Mouse (Mus musculus) liver, embryonic 13.5 days (tissue): Measurements from ENCODE around the gene Pacrg. TPM values are rescaled to one million over a fixed set of nuclear protein-coding genes. Genes with fewer than 3 reads are reported as not detected.

Source experiments
- ATAC-seq: fragments of 200-750 bp; cut with Nextera tagmentation; 2 replicates; pipeline ENCODE4 v1.8.0; 2017; ENCODE audit warnings: low read depth, mild to moderate bottlenecking, moderate number of reproducible peaks, moderate library complexity
- DNase-seq: peaks from one replicate; pipeline ENCODE4 v3.0.0; 2022
- H3K27ac ChIP-seq: fragments of 300-500 bp; sonication (generic); 2 replicates; pipeline ENCODE4 v1.5.1; 2015; ENCODE audit warnings: moderate library complexity, mild to moderate bottlenecking, inconsistent platforms
- H3K27me3 ChIP-seq: fragments of 300-500 bp; sonication (generic); 2 replicates; pipeline ENCODE4 v1.6.1; 2015; ENCODE audit warnings: mild to moderate bottlenecking, inconsistent platforms
- H3K36me3 ChIP-seq: fragments of 300-500 bp; sonication (generic); 2 replicates; pipeline ENCODE4 v1.6.1; 2015; ENCODE audit warnings: mild to moderate bottlenecking, inconsistent platforms
- H3K4me1 ChIP-seq: fragments of 300-500 bp; sonication (generic); replicated peaks from 2 replicates; pipeline ENCODE4 v1.6.1; 2015; ENCODE audit warnings: inconsistent platforms
- H3K4me2 ChIP-seq: fragments of 300-500 bp; sonication (generic); 2 replicates; pipeline ENCODE4 v1.6.1; 2015; ENCODE audit warnings: inconsistent platforms, mild to moderate bottlenecking, moderate library complexity
- H3K4me3 ChIP-seq: fragments of 300-500 bp; sonication (generic); replicated peaks from 2 replicates; pipeline ENCODE4 v1.5.1; 2015; ENCODE audit warnings: mild to moderate bottlenecking, inconsistent platforms
- H3K9ac ChIP-seq: fragments of 300-500 bp; sonication (generic); 2 replicates; pipeline ENCODE4 v1.6.1; 2015; ENCODE audit warnings: mild to moderate bottlenecking, inconsistent platforms
- H3K9me3 ChIP-seq: fragments of 300-500 bp; sonication (generic); replicated peaks from 2 replicates; pipeline ENCODE4 v1.6.1; 2016; ENCODE audit warnings: inconsistent platforms
- WGBS: fragments of 180-500 bp; shearing (Covaris S2); methylation state at CpG from one replicate; pipeline ENCODE4 v1.1.7; 2015; ENCODE audit not compliant: insufficient replicate concordance; 5-methylcytosine and 5-hydroxymethylcytosine counted together
- polyA plus RNA-seq: library from polyadenylated mRNA; unstranded; fragments of >200 nt; fragmentation: Nextera tagmentation; extraction: Ambion mirVana; gene quantifications from 2 replicates; pipeline ENCODE4 v1.2.1, GENCODE M21; 2015

The Pacrg gene
- polyA plus RNA-seq, 1 experiment from 2014 or later: 0.07 TPM

DNA sequence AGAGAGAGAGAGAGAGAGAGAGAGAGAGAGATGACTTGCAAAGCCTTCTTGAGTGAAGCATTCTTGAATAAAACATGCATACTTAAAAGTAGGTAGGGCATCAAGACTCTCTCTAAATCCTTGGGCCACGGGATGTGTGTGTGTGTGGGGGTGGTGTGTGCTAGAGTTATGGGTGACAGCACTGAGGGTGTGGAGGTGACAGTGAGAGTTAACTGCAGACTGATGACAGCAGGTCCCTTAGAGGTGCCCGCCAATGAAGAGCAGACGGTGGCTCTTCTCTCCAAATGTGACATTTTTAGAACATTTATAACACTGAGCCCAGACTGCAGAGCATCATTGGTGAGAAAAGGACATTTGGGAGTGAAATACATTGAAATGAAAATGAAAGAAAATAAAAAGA, 220.2 kb downstream of the Pacrg start:
- Histone ChIP-seq H3K27ac (no peak overlapping the region), H3K4me3 (no peak overlapping the region), H3K36me3 (no peaks in the 10 kb centered on the region), H3K4me1 (no peaks in the 10 kb centered on the region), H3K9ac (no peak overlapping the region), H3K4me2 (no peak overlapping the region), H3K9me3 (no peaks in the 10 kb centered on the region), H3K27me3 (no peaks in the 10 kb centered on the region)
- 55% methylated on average over 3 of the region's 3 CpGs for WGBS
- ATAC-seq (no peak), DNase-seq (no peak)

DNA sequence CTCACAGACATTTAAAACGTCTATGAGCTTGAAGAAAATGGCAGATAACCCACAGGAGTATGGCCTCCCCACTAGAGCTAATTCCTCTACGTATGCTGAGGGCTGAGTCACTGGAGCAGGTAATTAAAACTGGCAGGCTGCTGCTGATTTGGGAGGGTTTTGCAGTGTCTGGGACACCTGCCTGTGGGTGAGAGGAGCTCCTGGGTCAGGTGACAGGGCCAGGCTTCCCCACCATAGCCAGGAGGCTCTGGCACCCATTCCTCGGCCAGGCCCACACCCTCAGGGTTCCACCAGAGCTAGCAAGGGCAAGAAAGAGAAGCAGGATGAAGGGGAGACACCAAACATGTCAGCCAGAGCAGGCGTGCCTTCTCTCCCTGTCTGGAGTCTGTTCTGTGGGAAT, 222.5 kb downstream of the Pacrg start:
- no peaks in the 10 kb centered on the region for H3K36me3 ChIP-seq
- no peaks in the 10 kb centered on the region for H3K27me3 ChIP-seq
- H3K9ac ChIP-seq: no peak overlapping the region
- WGBS: 50% methylated on average over 4 of the region's 4 CpGs
- H3K4me2 ChIP-seq: no peak overlapping the region
- no peak for ATAC-seq
- no peak overlapping the region for H3K4me3 ChIP-seq
- no peak for DNase-seq
- no peaks in the 10 kb centered on the region for H3K4me1 ChIP-seq
- H3K27ac ChIP-seq: no peak overlapping the region
- H3K9me3 ChIP-seq: no peaks in the 10 kb centered on the region

DNA sequence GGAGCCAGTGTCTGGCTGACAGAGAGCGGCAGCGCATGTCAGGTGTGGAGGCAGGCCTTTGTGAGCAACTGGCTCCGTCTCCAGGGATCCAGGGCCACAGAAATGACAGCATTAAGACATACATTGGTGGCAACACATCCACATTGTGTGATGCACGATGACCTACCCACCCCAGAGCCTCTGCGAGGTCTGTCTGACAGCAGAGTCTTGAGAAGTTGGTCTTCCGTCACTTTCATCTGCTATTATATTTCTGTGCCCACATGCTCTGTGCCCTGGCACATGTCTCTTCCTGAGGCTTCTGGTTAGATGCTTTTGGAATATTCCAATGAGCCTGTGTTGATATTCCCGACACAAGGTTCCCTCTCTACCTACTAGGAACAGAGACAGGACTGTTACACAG, 224.5 kb downstream of the Pacrg start:
- 67% methylated on average over 7 of the region's 7 CpGs for WGBS
- ATAC-seq (no peak), DNase-seq (no peak)

DNA sequence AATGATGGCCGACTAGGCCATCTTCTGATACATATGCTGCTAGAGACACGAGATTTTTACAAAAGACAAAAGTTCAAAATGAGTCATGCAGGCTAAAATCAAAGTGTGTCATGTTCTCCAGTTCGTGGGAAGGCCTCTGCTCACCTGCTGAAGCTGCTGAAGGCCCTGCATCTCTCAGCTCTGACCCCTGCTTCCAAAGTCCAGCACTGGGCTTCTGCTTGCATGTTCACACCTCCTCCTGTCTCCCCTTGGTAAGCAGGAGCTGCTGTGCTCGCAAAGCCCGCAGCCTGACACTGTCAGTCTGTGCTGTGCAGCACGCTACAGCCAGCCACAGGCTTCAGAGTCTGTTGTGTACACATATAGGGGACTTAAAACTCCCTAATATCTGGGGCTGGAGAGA, 225.4 kb downstream of the Pacrg start:
- no peak overlapping the region for H3K27ac ChIP-seq
- DNase-seq (no peak), ATAC-seq (no peak)
- 59% methylated on average over 6 of the region's 6 CpGs for WGBS
- no peak overlapping the region for H3K4me3 ChIP-seq
- H3K4me2 ChIP-seq: no peak overlapping the region
- no peak overlapping the region for H3K9ac ChIP-seq
- no peaks in the 10 kb centered on the region for H3K4me1 ChIP-seq
- H3K27me3 ChIP-seq: no peaks in the 10 kb centered on the region
- H3K36me3 ChIP-seq: no peaks in the 10 kb centered on the region
- H3K9me3 ChIP-seq: no peaks in the 10 kb centered on the region

More for the DNA sequence above, 224.5 kb downstream of the Pacrg start:
- Histone ChIP-seq H3K4me1 (no peaks in the 10 kb centered on the region), H3K27ac (no peak overlapping the region), H3K9me3 (no peaks in the 10 kb centered on the region), H3K36me3 (no peaks in the 10 kb centered on the region), H3K9ac (no peak overlapping the region), H3K4me2 (no peak overlapping the region), H3K4me3 (no peak overlapping the region), H3K27me3 (no peaks in the 10 kb centered on the region)

DNA sequence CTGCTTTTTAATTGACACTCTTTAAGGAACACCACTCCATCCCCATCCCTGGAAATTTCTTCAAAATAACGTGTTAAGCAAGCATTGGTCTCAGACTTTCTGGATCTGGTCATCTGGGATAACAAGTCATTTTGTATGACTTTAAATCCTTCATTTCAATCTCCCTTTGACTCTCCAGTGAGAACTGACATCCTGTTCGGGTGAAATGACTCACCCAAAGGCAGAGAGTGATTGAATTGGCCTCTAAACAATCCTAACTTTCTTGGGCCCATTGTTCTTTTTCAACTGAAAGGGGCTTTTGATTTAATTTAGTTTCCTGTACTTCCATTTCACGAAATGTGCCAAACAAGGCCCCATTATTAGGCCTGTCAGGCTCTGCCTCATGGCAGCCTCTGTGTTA, 228.5 kb downstream of the Pacrg start:
- Histone ChIP-seq H3K4me1 (no peaks in the 10 kb centered on the region), H3K9ac (no peak overlapping the region), H3K4me2 (no peak overlapping the region), H3K27me3 (no peaks in the 10 kb centered on the region), H3K9me3 (no peaks in the 10 kb centered on the region), H3K4me3 (no peak overlapping the region), H3K27ac (no peak overlapping the region), H3K36me3 (no peaks in the 10 kb centered on the region)
- no peak for DNase-seq
- 36% methylated on average over 3 of the region's 3 CpGs for WGBS
- ATAC-seq: no peak

DNA sequence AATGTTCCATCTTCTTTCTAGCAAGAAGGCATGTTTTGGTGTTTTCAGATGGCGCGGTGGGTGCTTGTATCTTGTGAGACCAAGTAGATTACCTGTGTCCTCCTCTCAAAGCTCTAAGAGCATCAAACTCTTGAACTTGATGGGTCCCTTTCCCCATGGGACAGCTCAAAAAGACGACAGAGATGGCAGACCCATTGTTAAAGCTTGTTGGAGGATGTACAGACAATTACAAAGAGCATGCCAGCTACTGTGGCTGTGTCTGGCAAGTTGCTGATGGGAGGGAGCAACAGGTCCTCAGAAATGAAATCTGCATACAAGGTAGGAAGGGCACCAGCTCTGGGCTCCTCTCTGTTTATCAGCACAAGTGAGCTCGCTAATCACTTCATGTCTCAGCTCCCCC, 232.0 kb downstream of the Pacrg start:
- Histone ChIP-seq H3K9ac (no peak overlapping the region), H3K9me3 (no peaks in the 10 kb centered on the region), H3K27me3 (no peaks in the 10 kb centered on the region), H3K4me2 (no peak overlapping the region), H3K27ac (no peak overlapping the region), H3K4me1 (no peaks in the 10 kb centered on the region), H3K36me3 (no peaks in the 10 kb centered on the region), H3K4me3 (no peak overlapping the region)
- ATAC-seq (no peak), DNase-seq (no peak)
- WGBS: 56% methylated on average over 4 of the region's 4 CpGs

DNA sequence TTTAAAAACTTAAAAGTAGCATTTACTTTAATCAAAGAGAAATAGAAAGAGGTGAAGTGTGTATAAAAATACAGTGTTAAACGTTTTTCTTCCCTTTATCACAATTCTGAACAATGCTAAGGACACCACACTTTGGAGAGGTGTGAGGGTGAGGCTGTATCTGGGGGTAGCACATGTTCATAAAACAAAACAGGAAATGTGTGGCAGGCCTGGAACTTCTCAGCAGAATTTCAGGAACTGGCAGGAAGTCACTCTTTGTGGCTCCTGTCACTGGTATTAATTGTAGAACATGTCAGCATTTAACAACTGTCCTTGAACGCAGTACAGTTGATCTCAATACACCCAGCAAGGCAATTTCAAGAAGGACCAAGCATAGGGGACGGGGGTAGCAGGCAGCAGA, 234.0 kb downstream of the Pacrg start:
- Histone ChIP-seq H3K4me1 (no peaks in the 10 kb centered on the region), H3K9ac (no peak overlapping the region), H3K4me3 (no peak overlapping the region), H3K9me3 (no peaks in the 10 kb centered on the region), H3K36me3 (no peaks in the 10 kb centered on the region), H3K27ac (no peak overlapping the region), H3K4me2 (no peak overlapping the region), H3K27me3 (no peaks in the 10 kb centered on the region)
- ATAC-seq (no peak), DNase-seq (no peak)
- WGBS: 11% methylated on average over 3 of the region's 3 CpGs

DNA sequence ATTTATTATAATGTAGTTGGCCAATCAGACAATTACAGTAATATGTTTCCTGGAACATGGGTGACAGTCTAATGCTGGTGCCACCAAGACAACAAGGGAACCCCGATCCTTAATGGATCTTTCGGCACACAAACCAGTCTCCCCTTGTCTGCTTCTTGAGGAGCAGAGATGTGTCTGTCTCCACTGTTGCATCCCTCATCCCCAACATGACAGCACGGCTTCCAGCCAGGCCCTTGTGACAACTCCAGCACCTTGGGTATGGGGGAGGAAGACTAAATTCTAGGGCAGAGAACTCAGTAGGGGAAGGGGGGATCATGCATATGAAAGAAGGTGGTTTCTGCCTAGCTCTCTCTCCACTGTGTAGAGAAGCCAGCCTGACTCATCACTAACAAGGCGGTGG, 242.4 kb downstream of the Pacrg start:
- Histone ChIP-seq H3K4me1 (no peaks in the 10 kb centered on the region), H3K9ac (no peak overlapping the region), H3K36me3 (no peaks in the 10 kb centered on the region), H3K4me3 (no peak overlapping the region), H3K27me3 (no peaks in the 10 kb centered on the region), H3K27ac (no peak overlapping the region), H3K9me3 (no peaks in the 10 kb centered on the region), H3K4me2 (no peak overlapping the region)
- ATAC-seq (no peak), DNase-seq (no peak)
- 64% methylated on average over 4 of the region's 4 CpGs for WGBS

DNA sequence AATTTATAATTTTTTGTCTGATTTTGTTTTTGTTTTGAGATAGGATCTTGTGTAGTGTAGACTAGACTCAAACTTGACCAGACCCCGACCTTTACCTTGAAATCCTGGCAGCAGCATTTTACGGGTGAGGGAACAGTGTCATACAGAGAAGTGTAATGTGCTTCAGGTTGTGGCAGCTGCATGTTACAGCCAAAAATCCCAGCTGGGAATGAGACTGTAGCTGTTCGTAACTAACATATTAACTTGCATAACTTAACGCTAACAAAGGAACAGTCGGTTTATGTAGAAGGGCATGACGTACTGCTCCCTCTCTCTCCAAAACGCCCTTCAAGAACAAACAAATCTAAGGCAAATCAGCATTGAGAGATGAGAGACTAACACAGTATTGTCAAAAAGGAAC, 250.5 kb downstream of the Pacrg start:
- no peak overlapping the region for H3K4me3 ChIP-seq
- DNase-seq: no peak
- no peak overlapping the region for H3K27ac ChIP-seq

DNA sequence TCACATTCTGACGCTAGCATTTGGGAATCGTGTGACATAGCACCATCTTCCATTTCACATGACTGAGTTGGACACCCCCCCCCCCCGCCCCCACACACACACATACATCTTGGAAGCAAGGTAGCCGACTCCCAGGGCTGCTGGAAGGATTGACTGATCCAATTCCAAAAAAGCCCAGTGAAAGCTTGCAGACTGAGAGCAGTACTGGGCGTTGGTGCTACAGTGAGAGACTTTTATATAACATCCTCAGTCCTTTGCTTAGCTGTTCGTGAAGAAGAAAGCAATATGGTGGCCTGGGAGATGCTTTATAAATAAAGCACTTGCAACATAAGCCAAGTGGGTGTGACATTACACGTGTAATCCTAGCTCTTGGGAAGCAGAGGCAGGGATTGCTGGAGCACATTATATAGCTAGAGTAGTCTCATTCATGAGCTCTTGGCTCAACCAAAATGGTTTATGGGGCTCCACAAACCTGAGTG, 251.2 kb downstream of the Pacrg start:
- H3K4me3 ChIP-seq: no peak overlapping the region
- ATAC-seq (no peak), DNase-seq (no peak)
- no peak overlapping the region for H3K27ac ChIP-seq
- H3K4me2 ChIP-seq: no peak overlapping the region
- H3K9me3 ChIP-seq: no peaks in the 10 kb centered on the region
- WGBS: 62% methylated on average over 7 of the region's 7 CpGs
- no peaks in the 10 kb centered on the region for H3K4me1 ChIP-seq
- no peaks in the 10 kb centered on the region for H3K36me3 ChIP-seq
- no peaks in the 10 kb centered on the region for H3K27me3 ChIP-seq
- H3K9ac ChIP-seq: no peak overlapping the region

More for the DNA sequence above, 250.5 kb downstream of the Pacrg start:
- WGBS: 68% methylated on average over 7 of the region's 7 CpGs
- no peaks in the 10 kb centered on the region for H3K4me1 ChIP-seq
- H3K9me3 ChIP-seq: no peaks in the 10 kb centered on the region
- H3K4me2 ChIP-seq: no peak overlapping the region
- H3K9ac ChIP-seq: no peak overlapping the region
- ATAC-seq: no peak
- H3K36me3 ChIP-seq: no peaks in the 10 kb centered on the region
- no peaks in the 10 kb centered on the region for H3K27me3 ChIP-seq

DNA sequence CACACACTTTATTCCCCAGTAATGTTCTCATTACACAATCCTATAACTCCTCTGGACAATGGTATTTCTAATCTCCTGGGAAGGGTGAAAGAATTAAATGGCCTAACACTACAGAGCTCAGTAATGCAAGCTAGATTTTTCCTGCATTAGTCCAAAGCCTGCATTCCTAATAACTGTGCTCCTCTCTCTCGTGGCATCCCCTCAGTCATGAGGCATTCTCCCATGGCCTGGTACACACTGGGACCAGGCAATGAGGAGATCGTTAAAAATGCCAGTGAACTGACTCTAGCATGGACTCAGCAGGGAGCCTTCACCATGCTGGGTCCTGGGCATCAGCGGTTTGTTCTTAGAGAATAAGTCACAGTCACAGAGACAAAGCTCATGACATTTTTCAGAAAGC, 256.8 kb downstream of the Pacrg start:
- Histone ChIP-seq H3K9me3 (no peaks in the 10 kb centered on the region), H3K27me3 (no peaks in the 10 kb centered on the region), H3K4me2 (no peak overlapping the region), H3K36me3 (no peaks in the 10 kb centered on the region), H3K4me3 (no peak overlapping the region), H3K4me1 (no peaks in the 10 kb centered on the region), H3K27ac (no peak overlapping the region), H3K9ac (no peak overlapping the region)
- ATAC-seq: no peak
- 56% methylated on average over 3 of the region's 3 CpGs for WGBS
- no peak for DNase-seq

DNA sequence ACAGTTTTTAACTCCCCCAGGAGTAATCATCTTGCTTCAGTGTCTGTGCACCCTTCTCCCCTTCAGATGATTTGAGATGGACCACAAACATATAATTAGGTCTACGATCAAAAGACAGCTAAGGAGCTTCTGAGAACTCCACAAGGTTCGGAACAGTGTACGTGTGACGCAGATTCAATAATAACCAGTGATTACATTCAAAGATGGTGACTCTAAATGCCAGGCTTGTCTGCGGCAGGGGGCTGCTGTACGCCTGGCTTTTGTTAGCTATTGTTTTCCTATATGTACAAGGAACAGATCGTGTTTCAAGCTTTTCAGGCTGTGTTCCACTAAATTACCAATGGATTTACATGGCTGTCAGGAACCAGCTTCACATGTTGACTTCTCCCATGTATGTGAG, 264.8 kb downstream of the Pacrg start:
- WGBS: 74% methylated on average over 7 of the region's 7 CpGs
- no peak overlapping the region for H3K4me2 ChIP-seq

More for the DNA sequence above, 264.8 kb downstream of the Pacrg start:
- H3K27ac ChIP-seq: no peak overlapping the region
- H3K27me3 ChIP-seq: no peaks in the 10 kb centered on the region
- H3K9ac ChIP-seq: no peak overlapping the region
- H3K36me3 ChIP-seq: no peaks in the 10 kb centered on the region
- H3K4me3 ChIP-seq: no peak overlapping the region
- ATAC-seq (no peak), DNase-seq (no peak)
- H3K9me3 ChIP-seq: no peaks in the 10 kb centered on the region
- no peaks in the 10 kb centered on the region for H3K4me1 ChIP-seq
